Mouse (Mus musculus) E14TG2a.4 (cell line): ENCODE results near the gene Apba1.

Experiments
- CTCF ChIP-seq: conservative IDR thresholded peaks from 2 replicates; pipeline ENCODE4 v1.5.1; 2014; ENCODE audit warnings: low read length
- NANOG ChIP-seq: IDR thresholded peaks from 2 replicates; pipeline ENCODE4 v1.6.1; 2014; ENCODE audit warnings: borderline replicate concordance, low read length, mixed read lengths
- POU5F1 ChIP-seq: IDR thresholded peaks from 2 replicates; pipeline ENCODE4 v1.6.1; 2014; ENCODE audit warnings: low read length, borderline replicate concordance

DNA sequence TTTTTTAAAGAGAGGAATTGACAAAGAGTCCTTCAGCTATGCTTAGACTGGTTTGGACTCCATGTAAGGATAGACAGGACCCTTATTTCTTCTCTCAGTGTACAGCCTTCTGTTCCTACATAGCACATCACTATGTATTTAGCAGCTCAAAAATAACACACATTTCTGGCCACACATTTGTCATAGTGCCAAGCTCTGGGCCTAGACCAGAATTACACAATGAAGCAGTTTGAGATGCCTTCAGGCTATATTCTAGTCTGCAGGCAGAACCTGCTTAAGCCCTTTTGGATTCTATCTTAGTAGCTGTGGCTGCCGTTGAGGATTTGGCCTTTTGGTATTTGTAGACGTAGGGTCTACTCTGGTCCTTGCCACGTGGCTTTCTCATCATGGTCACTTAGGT is 35.8 kb downstream of the Apba1 start:
- no peak for TF ChIP-seq CTCF
- TF ChIP-seq POU5F1 = no peak
- no peak for TF ChIP-seq NANOG
